Mouse (Mus musculus): ENCODE results near the gene Dpp9.

- TF ChIP-seq CTCF (IDR thresholded peaks at IDR 0.05; ENCODE audit: insufficient read depth, low read depth, low read length) (no peak), POLR2A (IDR thresholded peaks at IDR 0.05; ENCODE audit: insufficient read depth, low read depth, low read length) (no peak)
Measured at GRCm38 (mm10) chr17:56208821-56209220, 9.9 kb downstream of the Dpp9 start.
